Mouse (Mus musculus) splenic B cell, adult 2 months (primary cell): ENCODE results near the gene Pnp2.
"Not testable (repeated sequence)": the region's sequence is repeated elsewhere in the genome, so short reads cannot be mapped to it uniquely, and the experiment has no call there.

Source experiments
- DNase-seq: peaks from one replicate; pipeline ENCODE4 v3.0.0-alpha.2; 2011; ENCODE audit warnings: low read depth, low spot score
- H3K27me3 ChIP-seq: 2 replicates; pipeline ENCODE4 v1.6.1; 2012; ENCODE audit warnings: mild to moderate bottlenecking, low read length, moderate library complexity, mixed read lengths; ENCODE audit not compliant: control insufficient read depth, poor library complexity, insufficient read depth, severe bottlenecking
- H3K36me3 ChIP-seq: 2 replicates; pipeline ENCODE4 v1.6.1; 2012; ENCODE audit warnings: mild to moderate bottlenecking, low read length, moderate library complexity, mixed read lengths; ENCODE audit not compliant: control insufficient read depth, poor library complexity, insufficient read depth, severe bottlenecking

The Pnp2 gene

GRCm38 (mm10) chr14:50955942-50956508 lies at the start of gene Pnp2:
Gene Pnp2, plus strand, starts transcription at chr14:50955992.
- peak; percentile 72 for DNase-seq
- H3K27me3 ChIP-seq, H3K36me3 ChIP-seq: not testable (repeated sequence)

GRCm38 (mm10) chr14:50908126-50908525 lies 47.7 kb upstream of the Pnp2 start:
- DNase-seq: no peak
- Histone ChIP-seq H3K27me3 (no peaks in the 10 kb centered on the region), H3K36me3 (peaks cover 1% of the 10 kb centered on the region; the same call in 1 of the 2 replicates)

GRCm38 (mm10) chr14:50911356-50911755 lies 44.4 kb upstream of the Pnp2 start:
- Histone ChIP-seq H3K27me3 (no peaks in the 10 kb centered on the region), H3K36me3 (peaks cover 7% of the 10 kb centered on the region; the same call in 1 of the 2 replicates)
- no peak for DNase-seq

GRCm38 (mm10) chr14:50923437-50923836 lies 32.4 kb upstream of the Pnp2 start:
- DNase-seq, H3K27me3 ChIP-seq: not testable (repeated sequence)
- H3K36me3 ChIP-seq: peaks cover 14% of the 10 kb centered on the region

- H3K36me3 ChIP-seq: peaks cover 17% of the 10 kb centered on the region
- no peaks in the 10 kb centered on the region for H3K27me3 ChIP-seq
- DNase-seq: peak; percentile 99
Measured at GRCm38 (mm10) chr14:50924281-50925064, 31.3 kb upstream of the Pnp2 start, which contains the start of the genes Osgep and Apex1. Gene Osgep, minus strand, starts transcription at chr14:50924893. Gene Apex1, plus strand, starts transcription at chr14:50924968.

GRCm38 (mm10) chr14:50925111-50925920 lies 30.5 kb upstream of the Pnp2 start:
- H3K36me3 ChIP-seq: peaks cover 15% of the 10 kb centered on the region
- no peaks in the 10 kb centered on the region for H3K27me3 ChIP-seq
- DNase-seq: peak; percentile 34

- Histone ChIP-seq H3K27me3 (no peaks in the 10 kb centered on the region), H3K36me3 (peaks cover 15% of the 10 kb centered on the region)
- no peak for DNase-seq
Measured at GRCm38 (mm10) chr14:50927366-50927765, 28.4 kb upstream of the Pnp2 start.

- Histone ChIP-seq H3K36me3 (peaks cover 15% of the 10 kb centered on the region), H3K27me3 (no peaks in the 10 kb centered on the region)
- DNase-seq: peak; percentile 84
Measured at GRCm38 (mm10) chr14:50929951-50930350, 25.8 kb upstream of the Pnp2 start.

- H3K36me3 ChIP-seq: peaks cover 15% of the 10 kb centered on the region
- no peaks in the 10 kb centered on the region for H3K27me3 ChIP-seq
- peak; percentile 90 for DNase-seq
Measured at GRCm38 (mm10) chr14:50930377-50930753, 25.4 kb upstream of the Pnp2 start.

- Histone ChIP-seq H3K27me3 (no peaks in the 10 kb centered on the region), H3K36me3 (peaks cover 15% of the 10 kb centered on the region)
- DNase-seq: peak; percentile 100
Measured at GRCm38 (mm10) chr14:50930754-50931492, 24.9 kb upstream of the Pnp2 start, which contains the start of the genes Pip4p1 and Pnp. Gene Pip4p1, minus strand, starts transcription at chr14:50930856. Gene Pnp, plus strand, starts transcription at chr14:50931082.

- H3K36me3 ChIP-seq: peaks cover 15% of the 10 kb centered on the region
- peak; percentile 47 for DNase-seq
- no peaks in the 10 kb centered on the region for H3K27me3 ChIP-seq
Measured at GRCm38 (mm10) chr14:50931493-50932020, 24.2 kb upstream of the Pnp2 start.

- Histone ChIP-seq H3K36me3 (no peaks in the 10 kb centered on the region), H3K27me3 (no peaks in the 10 kb centered on the region)
- no peak for DNase-seq
Measured at GRCm38 (mm10) chr14:50936649-50937048, 19.1 kb upstream of the Pnp2 start.

- H3K27me3 ChIP-seq: no peaks in the 10 kb centered on the region
- H3K36me3 ChIP-seq: no peaks in the 10 kb centered on the region
- no peak for DNase-seq
Measured at GRCm38 (mm10) chr14:50938119-50938908, 17.5 kb upstream of the Pnp2 start.
